Mouse (Mus musculus) hindbrain, embryonic 15.5 days (tissue): ENCODE data around the gene Tmbim6. TPM values are rescaled to one million over a fixed set of nuclear protein-coding genes. Genes with fewer than 3 reads are reported as not detected.

ENCODE experiments used
- ATAC-seq: fragments of 200-750 bp; cut with Nextera tagmentation; 2 replicates; pipeline ENCODE4 v1.8.0; 2017; ENCODE audit warnings: low read depth, moderate number of reproducible peaks, moderate TSS enrichment; ENCODE audit not compliant: low FRiP score
- H3K27ac ChIP-seq: fragments of 300-500 bp; sonication (generic); replicated peaks from 2 replicates; pipeline ENCODE4 v1.5.1; 2015; ENCODE audit warnings: mild to moderate bottlenecking, inconsistent platforms
- H3K27me3 ChIP-seq: fragments of 300-500 bp; sonication (generic); 2 replicates; pipeline ENCODE4 v1.6.1; 2015; ENCODE audit warnings: control low read depth, inconsistent platforms
- H3K36me3 ChIP-seq: fragments of 300-500 bp; sonication (generic); 2 replicates; pipeline ENCODE4 v1.6.1; 2015; ENCODE audit warnings: control low read depth, inconsistent platforms
- H3K4me1 ChIP-seq: fragments of 300-500 bp; sonication (generic); replicated peaks from 2 replicates; pipeline ENCODE4 v1.6.1; 2015; ENCODE audit warnings: control low read depth, inconsistent platforms
- H3K4me2 ChIP-seq: fragments of 300-500 bp; sonication (generic); 2 replicates; pipeline ENCODE4 v1.6.1; 2015; ENCODE audit warnings: moderate library complexity, mild to moderate bottlenecking, inconsistent platforms
- H3K4me3 ChIP-seq: fragments of 300-500 bp; sonication (generic); 2 replicates; pipeline ENCODE4 v1.5.1; 2015; ENCODE audit warnings: mild to moderate bottlenecking, inconsistent platforms
- H3K9ac ChIP-seq: fragments of 300-500 bp; sonication (generic); 2 replicates; pipeline ENCODE4 v1.6.1; 2015; ENCODE audit warnings: inconsistent platforms
- H3K9me3 ChIP-seq: fragments of 300-500 bp; sonication (generic); 2 replicates; pipeline ENCODE4 v1.6.1; 2016; ENCODE audit warnings: control low read depth, inconsistent platforms
- WGBS: fragments of 180-500 bp; shearing (Covaris S2); methylation state at CpG from one replicate; pipeline ENCODE4 v1.1.7; 2015; 5-methylcytosine and 5-hydroxymethylcytosine counted together
- polyA plus RNA-seq: library from polyadenylated mRNA; unstranded; fragments of >200 nt; fragmentation: Nextera tagmentation; extraction: Ambion mirVana; gene quantifications from 2 replicates; pipeline ENCODE4 v1.2.1, GENCODE M21; 2015

Gene Tmbim6
- polyA plus RNA-seq, 1 experiment from 2014 or later = 320 TPM

DNA sequence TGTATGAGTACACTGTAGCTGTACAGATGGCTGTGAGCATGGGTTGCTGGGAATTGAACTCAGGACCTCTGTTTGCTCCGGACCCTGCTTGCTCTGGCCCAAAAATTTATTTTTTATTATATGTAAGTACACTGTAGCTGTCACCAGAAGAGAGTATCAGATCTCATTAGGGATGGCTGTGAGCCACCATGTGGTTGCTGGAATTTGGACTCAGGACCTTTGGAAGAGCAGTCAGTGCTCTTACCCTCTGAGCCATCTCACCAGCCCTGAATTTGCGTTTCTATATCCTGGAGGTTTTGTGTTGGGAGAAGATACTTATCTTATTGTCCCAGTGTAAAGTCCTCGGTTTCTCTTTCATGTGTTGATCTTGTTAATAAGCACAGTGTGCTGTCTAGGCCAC lies 5.9 kb upstream of the Tmbim6 start:
- ATAC-seq = no peak
- no peaks in the 10 kb centered on the region for H3K9me3 ChIP-seq
- H3K36me3 ChIP-seq = no peaks in the 10 kb centered on the region
- H3K4me2 ChIP-seq = no peak overlapping the region
- no peaks in the 10 kb centered on the region for H3K27me3 ChIP-seq
- H3K4me1 ChIP-seq = no peaks in the 10 kb centered on the region
- WGBS = 82% methylated on average over 3 of the region's 3 CpGs
- no peak overlapping the region for H3K9ac ChIP-seq
- no peak overlapping the region for H3K4me3 ChIP-seq
- H3K27ac ChIP-seq = no peak overlapping the region

DNA sequence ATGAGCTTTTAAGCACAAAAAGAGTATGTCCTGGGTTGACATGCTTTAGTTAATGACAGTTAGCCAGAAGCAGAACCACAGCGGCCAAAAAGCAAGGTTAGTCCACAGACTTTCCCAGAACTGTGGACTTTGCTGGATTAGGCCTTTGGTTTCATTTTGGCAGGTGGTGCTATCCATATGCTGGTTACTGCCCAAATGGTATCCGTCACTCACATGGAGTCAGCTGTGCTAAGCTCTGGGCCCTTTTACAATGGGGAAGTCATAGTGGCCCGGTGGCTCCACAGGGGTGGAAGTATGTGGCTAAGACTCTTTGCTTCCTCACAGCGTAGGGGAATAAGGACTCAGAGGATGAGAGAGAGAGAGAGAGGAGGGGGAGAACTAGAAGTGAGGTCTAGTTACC lies 4.7 kb upstream of the Tmbim6 start:
- no peaks in the 10 kb centered on the region for H3K27me3 ChIP-seq
- H3K4me2 ChIP-seq = no peak overlapping the region
- 70% methylated on average over 4 of the region's 4 CpGs for WGBS
- no peaks in the 10 kb centered on the region for H3K9me3 ChIP-seq
- H3K9ac ChIP-seq = no peak overlapping the region
- no peaks in the 10 kb centered on the region for H3K36me3 ChIP-seq
- H3K4me3 ChIP-seq = no peak overlapping the region
- ATAC-seq = no peak
- peaks cover 4% of the 10 kb centered on the region for H3K4me1 ChIP-seq
- H3K27ac ChIP-seq = no peak overlapping the region

DNA sequence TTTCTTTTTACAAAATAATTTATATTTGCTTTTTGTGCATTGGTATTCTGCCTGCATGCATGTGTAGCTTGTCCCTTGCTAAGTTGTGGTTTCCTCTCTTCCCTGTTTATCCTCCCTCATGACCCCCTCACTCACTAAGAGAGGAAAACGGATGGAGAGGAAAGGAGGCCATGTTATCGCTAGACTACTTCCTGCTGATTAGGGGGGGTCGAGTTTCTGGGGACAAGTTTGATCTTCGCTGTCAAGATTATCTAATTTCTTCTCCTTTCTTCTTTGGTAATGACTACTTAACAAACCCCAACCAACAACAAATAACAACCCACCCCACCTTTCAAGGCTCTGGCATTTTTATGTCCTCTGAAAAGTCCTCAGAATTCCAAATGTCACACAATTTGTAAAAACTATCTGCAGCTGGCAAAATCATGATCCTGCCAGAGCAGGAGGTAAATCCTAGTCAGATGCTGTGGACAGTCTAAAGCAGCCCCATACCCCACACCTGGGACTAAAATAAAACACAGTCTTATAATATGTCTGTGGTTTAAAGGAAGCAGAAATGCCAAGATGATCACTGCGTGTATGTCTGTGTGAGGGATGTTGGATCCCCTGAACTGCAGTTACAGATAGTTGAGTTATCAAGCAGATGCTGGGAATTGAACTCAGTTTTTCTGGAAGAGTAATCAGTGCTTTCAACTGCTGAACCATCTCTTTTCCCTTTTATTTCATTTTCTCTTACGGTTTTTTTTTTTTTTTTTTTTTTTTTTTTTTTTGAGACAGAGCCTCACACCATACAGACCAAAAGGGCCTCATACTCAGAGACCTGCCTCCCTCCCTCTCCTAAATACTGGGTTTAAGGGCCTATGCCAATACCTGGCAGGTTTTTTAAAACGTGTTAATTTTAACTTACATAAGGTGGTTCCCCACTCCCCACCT lies 1.9 kb upstream of the Tmbim6 start:
- H3K4me1 ChIP-seq = peaks cover 26% of the 10 kb centered on the region
- no peak overlapping the region for H3K9ac ChIP-seq
- H3K4me3 ChIP-seq = no peak overlapping the region
- WGBS = 72% methylated on average over 7 of the region's 7 CpGs
- no peak overlapping the region for H3K4me2 ChIP-seq
- no peak for ATAC-seq
- H3K27ac ChIP-seq = no peak overlapping the region
- H3K27me3 ChIP-seq = no peaks in the 10 kb centered on the region
- no peaks in the 10 kb centered on the region for H3K36me3 ChIP-seq
- H3K9me3 ChIP-seq = no peaks in the 10 kb centered on the region

DNA sequence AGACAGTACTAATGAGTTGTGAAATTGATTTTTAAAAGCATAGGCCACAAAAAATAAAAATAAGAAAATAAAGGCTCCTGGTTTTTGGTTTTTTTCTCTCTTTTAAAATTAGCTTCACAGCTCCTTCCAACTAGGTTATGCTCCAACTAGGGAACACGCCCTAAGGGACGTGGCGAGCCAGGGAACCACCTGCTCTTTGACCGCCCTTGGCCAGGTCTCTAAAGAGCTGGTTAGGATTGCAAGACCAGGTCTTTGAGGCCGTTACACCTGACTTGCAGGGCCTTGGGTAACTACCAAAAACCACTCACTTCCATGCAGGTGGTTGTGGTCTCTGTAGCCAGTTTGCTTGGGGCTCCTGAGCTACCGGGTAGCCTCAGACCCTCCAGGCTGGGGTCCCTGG lies 707 bp upstream of the Tmbim6 start:
- H3K9me3 ChIP-seq = no peaks in the 10 kb centered on the region
- peak overlapping the region; percentile 63 for H3K4me2 ChIP-seq
- H3K4me3 ChIP-seq = peak overlapping the region; percentile 94
- no peaks in the 10 kb centered on the region for H3K27me3 ChIP-seq
- WGBS = 80% methylated on average over 6 of the region's 6 CpGs
- H3K4me1 ChIP-seq = peaks cover 38% of the 10 kb centered on the region
- H3K9ac ChIP-seq = no peak overlapping the region
- no peak for ATAC-seq
- no peaks in the 10 kb centered on the region for H3K36me3 ChIP-seq
- peak overlapping the region; percentile 97 for H3K27ac ChIP-seq

DNA sequence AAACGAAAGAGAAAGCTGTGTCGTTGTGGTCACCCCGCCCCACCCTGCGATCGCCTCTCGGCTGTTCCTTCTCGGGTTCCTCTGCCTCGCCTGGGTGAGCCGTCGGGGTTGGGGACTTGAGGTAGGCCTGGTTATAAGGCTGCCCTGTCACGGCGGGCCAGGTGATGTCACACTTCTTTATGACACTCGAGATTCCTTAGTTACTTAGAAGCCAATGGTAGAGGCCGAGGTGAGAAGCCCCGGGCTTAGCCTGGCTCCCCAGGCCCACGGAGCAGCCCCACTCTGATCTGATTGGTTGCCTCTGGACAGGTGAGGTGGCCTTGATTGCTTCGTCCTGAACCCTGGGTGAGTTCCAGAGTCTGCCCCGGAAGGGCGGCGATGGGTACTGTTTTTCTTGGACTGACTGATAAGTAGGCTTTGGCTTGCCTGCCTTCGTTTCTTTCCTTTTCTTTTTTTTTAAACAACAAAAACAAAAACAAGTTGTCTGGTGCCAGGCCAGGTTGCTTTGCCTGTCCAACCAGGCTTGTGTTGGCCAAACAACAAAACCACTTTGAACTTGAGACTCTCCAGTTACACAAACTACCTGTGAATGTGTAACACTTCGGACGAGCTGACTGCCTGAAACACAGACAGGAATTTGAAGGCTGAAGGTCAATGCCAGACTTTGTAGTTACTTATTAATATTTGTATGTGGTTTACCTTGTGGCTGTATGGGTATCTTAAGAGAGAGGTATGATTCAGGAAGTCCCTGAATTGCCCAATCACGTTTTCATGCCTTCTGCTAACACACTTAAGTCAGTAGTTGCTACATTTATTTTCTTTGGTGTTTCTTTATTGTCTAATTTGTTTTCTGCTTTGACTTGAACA lies 937 bp downstream of the Tmbim6 start:
- H3K4me1 ChIP-seq = peaks cover 40% of the 10 kb centered on the region

DNA sequence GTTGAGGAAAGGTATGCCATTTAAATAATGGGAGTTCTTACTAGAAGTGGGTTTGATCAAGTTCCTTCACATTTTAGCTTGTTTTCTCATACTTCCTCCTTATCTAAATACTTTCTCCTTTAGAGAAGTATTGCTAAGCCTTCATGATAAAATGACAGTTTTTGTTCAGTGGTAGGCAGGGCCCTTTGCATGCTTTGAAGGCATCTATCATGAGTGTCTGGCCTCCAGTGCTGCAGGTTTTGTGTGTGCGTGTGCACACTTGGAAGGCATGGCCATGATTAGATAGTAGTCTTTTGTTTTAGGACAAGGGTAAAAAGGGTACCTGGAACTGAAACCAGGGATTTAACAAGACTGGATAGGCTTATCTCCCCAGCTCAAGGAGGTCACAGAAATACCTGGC lies 3.8 kb downstream of the Tmbim6 start:
- Histone ChIP-seq H3K9me3 (no peaks in the 10 kb centered on the region), H3K36me3 (no peaks in the 10 kb centered on the region), H3K4me3 (no peak overlapping the region), H3K9ac (no peak overlapping the region), H3K27me3 (no peaks in the 10 kb centered on the region), H3K4me1 (peaks cover 53% of the 10 kb centered on the region), H3K4me2 (no peak overlapping the region), H3K27ac (no peak overlapping the region)
- WGBS = 71% methylated on average over 1 of the region's 1 CpGs
- no peak for ATAC-seq

More for the DNA sequence above, 937 bp downstream of the Tmbim6 start:
- 12% methylated on average over 24 of the region's 24 CpGs for WGBS
- H3K9ac ChIP-seq = peak overlapping the region; percentile 86
- H3K36me3 ChIP-seq = no peaks in the 10 kb centered on the region
- no peaks in the 10 kb centered on the region for H3K27me3 ChIP-seq
- peak overlapping the region; percentile 97 for H3K27ac ChIP-seq
- no peaks in the 10 kb centered on the region for H3K9me3 ChIP-seq
- peak overlapping the region; percentile 94 for H3K4me3 ChIP-seq
- ATAC-seq = peak; percentile 25; the same call in 1 of the 2 replicates
- peak overlapping the region; percentile 92 for H3K4me2 ChIP-seq

DNA sequence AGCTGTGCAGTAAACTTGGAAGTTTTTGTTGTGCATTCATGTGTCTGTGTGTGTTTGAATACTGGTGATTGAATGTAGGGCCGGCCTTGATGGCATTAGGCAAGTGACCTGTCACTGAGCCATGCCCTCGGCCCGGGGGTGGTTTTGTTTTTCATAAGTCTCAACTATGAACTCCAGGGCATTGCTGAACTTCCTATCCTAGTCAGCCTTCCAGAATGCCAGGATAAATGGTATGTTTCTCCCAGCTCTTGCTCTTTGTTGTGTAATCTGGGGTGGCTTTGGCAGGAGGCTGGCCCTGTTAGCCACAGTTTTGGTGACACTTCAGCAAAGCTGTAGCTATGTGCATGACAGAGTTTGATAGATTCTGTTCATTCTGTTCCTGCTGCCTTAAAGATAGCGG lies 4.2 kb downstream of the Tmbim6 start:
- Histone ChIP-seq H3K4me2 (no peak overlapping the region), H3K27me3 (no peaks in the 10 kb centered on the region), H3K4me1 (peaks cover 52% of the 10 kb centered on the region), H3K27ac (no peak overlapping the region), H3K9me3 (no peaks in the 10 kb centered on the region), H3K9ac (no peak overlapping the region), H3K36me3 (0 out of 2 replicates have a peak, but pooled peaks cover under 1% of the 10 kb centered on the region), H3K4me3 (no peak overlapping the region)
- 64% methylated on average over 4 of the region's 4 CpGs for WGBS
- no peak for ATAC-seq

DNA sequence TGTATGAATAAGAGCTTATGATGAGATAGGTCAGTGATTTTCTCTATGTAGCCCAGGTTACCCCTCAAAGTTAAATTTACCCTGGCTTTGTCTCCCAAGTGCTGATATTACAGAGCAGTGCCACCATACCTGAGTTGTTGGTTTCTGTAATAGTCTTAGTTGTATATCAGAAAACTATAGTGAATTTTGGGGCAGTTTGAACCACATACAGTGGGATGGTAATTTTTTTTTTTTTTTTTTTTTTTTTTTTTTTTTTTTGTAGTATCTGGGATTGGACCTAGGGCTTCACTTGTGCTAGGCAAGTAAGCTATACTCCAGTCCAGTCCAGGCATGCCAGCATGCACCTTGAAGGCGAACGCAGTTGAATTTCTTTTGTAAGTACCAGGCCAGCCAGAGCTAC lies 4.9 kb downstream of the Tmbim6 start:
- WGBS = 88% methylated on average over 2 of the region's 2 CpGs
- Histone ChIP-seq H3K4me2 (no peak overlapping the region), H3K4me3 (no peak overlapping the region), H3K27me3 (no peaks in the 10 kb centered on the region), H3K9me3 (no peaks in the 10 kb centered on the region), H3K4me1 (peaks cover 49% of the 10 kb centered on the region), H3K36me3 (0 out of 2 replicates have a peak, but pooled peaks cover 6% of the 10 kb centered on the region), H3K27ac (no peak overlapping the region), H3K9ac (no peak overlapping the region)
- no peak for ATAC-seq

DNA sequence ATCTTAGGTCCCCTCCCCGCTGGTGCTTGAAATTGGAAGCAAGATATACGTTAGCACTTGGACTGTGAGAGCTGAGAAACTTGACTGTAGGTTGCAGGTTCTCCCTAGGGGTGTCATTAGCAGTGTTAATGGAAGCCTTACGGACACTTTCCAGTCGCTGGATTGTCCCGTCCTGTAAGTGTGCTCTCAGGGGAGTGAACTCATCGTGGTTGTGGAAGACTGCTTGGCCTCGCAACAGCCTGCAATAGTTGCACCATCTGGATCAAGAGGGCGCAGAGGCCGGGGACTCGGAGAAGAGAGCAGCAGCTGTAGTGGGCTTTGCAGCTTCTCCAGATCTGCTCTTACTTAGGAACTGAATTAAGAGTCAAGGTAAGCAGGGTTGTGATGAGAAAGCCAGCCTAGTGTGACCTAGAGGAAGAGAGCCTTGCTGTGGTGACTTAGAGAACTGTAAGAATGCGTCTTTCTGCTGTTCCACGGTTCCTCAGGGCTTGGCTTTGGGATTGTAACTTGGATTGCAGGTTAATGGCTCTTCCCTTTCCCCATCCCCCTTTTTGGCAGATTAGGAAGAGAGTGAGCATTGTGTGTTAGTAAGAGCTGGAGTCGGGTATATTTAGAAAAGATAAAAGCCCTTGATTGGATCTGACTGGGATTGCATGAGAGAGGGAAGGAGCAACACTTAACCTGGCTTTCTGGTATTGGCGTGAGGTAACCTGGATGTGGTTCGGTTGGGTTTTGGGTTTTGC lies 7.0 kb downstream of the Tmbim6 start:
- Histone ChIP-seq H3K36me3 (peaks cover 22% of the 10 kb centered on the region; the same call in 1 of the 2 replicates), H3K4me3 (no peak overlapping the region), H3K27me3 (no peaks in the 10 kb centered on the region), H3K4me1 (peaks cover 37% of the 10 kb centered on the region), H3K4me2 (no peak overlapping the region), H3K9ac (no peak overlapping the region), H3K9me3 (no peaks in the 10 kb centered on the region), H3K27ac (no peak overlapping the region)
- no peak for ATAC-seq
- 68% methylated on average over 15 of the region's 15 CpGs for WGBS

DNA sequence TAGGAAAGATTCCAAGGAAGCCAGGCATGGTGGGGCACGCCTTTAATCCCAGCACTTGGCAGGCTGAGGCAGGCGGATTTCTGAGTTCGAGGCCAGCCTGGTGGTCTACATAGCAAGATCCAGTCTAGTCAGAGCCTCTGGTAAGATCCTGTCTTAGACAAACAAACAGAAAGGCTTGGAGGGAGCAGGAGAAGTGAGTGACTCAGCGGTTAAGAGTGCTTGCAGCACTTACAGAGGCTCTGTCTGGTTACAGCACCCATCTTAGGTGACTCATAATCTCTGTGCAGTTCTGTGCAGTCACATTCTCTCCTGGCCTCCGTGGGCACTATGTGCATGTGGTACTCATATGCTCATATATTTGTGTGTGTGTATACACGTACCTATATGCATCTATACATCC lies 7.9 kb downstream of the Tmbim6 start:
- no peaks in the 10 kb centered on the region for H3K27me3 ChIP-seq
- H3K36me3 ChIP-seq = peaks cover 31% of the 10 kb centered on the region
- ATAC-seq = no peak
- WGBS = 92% methylated on average over 6 of the region's 6 CpGs
- no peak overlapping the region for H3K4me3 ChIP-seq
- no peak overlapping the region for H3K27ac ChIP-seq
- H3K4me2 ChIP-seq = no peak overlapping the region
- H3K4me1 ChIP-seq = peaks cover 28% of the 10 kb centered on the region
- no peak overlapping the region for H3K9ac ChIP-seq
- no peaks in the 10 kb centered on the region for H3K9me3 ChIP-seq

DNA sequence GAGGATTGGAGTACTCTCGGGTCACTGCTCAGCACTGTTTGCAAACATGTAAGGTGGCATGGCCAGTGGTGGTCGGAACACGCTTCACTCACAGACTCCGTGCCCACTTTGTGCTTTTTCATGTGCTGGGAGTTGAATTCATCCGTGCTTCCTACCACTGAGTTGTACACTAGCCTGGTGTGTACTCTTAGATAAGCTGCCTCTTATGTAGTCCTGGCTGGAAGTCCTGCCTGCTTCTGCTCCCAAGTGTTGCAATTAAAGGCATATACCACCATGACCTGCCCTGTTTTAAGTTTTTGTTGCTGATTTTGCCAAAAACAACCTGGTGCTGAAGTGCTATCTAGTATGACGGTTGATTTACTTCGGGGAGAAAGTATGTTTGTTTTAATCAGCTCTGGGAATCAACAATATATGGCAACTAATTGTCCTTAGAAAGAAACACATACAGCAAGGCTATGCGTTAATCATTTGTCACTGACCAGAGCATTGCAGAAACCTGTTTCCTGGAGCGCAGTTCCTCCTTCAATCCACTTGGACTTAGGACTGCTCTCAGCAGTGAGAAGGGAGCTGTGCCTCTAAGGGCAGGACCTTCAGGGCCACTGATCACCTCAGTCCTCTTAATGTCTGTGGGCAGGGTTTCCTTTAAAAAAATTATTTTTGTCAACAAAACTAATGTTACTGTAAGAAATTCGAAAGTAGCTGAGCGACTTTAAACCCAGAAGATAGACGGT lies 10.6 kb downstream of the Tmbim6 start:
- ATAC-seq = no peak
- Histone ChIP-seq H3K9ac (no peak overlapping the region), H3K4me3 (no peak overlapping the region), H3K27ac (no peak overlapping the region), H3K27me3 (no peaks in the 10 kb centered on the region), H3K9me3 (no peaks in the 10 kb centered on the region), H3K4me1 (peaks cover 12% of the 10 kb centered on the region), H3K4me2 (no peak overlapping the region), H3K36me3 (peaks cover 58% of the 10 kb centered on the region)
- 95% methylated on average over 12 of the region's 12 CpGs for WGBS
